Mouse (Mus musculus): Measurements from ENCODE around the gene Nup210.

- no peak for TF ChIP-seq CTCF (IDR thresholded peaks at IDR 0.05; ENCODE audit: low read depth)
- TF ChIP-seq EP300 (IDR thresholded peaks at IDR 0.05; ENCODE audit: low read depth): no peak
Measured at GRCm38 (mm10) chr6:90996181-90996580, 120.4 kb downstream of the Nup210 start.
